Mouse (Mus musculus) thymus, postnatal 36 days (tissue): Measurements from ENCODE around the gene Vangl2.

Experiments
- DNase-seq, 2 experiments: peaks; one replicate each; pipeline ENCODE4 v3.0.0; 2022; ENCODE audit warnings: mixed read lengths in 2 of 2

Vangl2 gene

GRCm38 (mm10) chr1:172027010-172027808, 1.0 kb downstream of the Vangl2 start:
- DNase-seq, result peak; percentile 87 to 91

- peak; percentile 61 to 76 for DNase-seq
Observed at GRCm38 (mm10) chr1:172026201-172026901, 1.9 kb downstream of the Vangl2 start.

- DNase-seq, result no peak
Observed at GRCm38 (mm10) chr1:172025201-172025904, 2.9 kb downstream of the Vangl2 start.

- no peak for DNase-seq
Observed at GRCm38 (mm10) chr1:172024140-172024895, 3.9 kb downstream of the Vangl2 start.

- DNase-seq, result no peak
Observed at GRCm38 (mm10) chr1:172019863-172020521, 8.3 kb downstream of the Vangl2 start.

- no peak for DNase-seq
Observed at GRCm38 (mm10) chr1:172019339-172019738, 8.9 kb downstream of the Vangl2 start.

GRCm38 (mm10) chr1:172018336-172019311, 9.6 kb downstream of the Vangl2 start:
- no peak for DNase-seq

GRCm38 (mm10) chr1:172017517-172018070, 10.7 kb downstream of the Vangl2 start:
- DNase-seq, result no peak

- no peak for DNase-seq
Observed at GRCm38 (mm10) chr1:172016660-172017516, 11.4 kb downstream of the Vangl2 start.

GRCm38 (mm10) chr1:172016031-172016430, 12.2 kb downstream of the Vangl2 start:
- DNase-seq, result no peak

GRCm38 (mm10) chr1:172015312-172015939, 12.8 kb downstream of the Vangl2 start:
- DNase-seq, result peak; percentile 64 to 72

- no peak for DNase-seq
Observed at GRCm38 (mm10) chr1:172014771-172015170, 13.5 kb downstream of the Vangl2 start.

- DNase-seq, result peak; percentile 58 to 60
Observed at GRCm38 (mm10) chr1:172012030-172012429, 16.2 kb downstream of the Vangl2 start.

GRCm38 (mm10) chr1:172010042-172010824, 18.0 kb downstream of the Vangl2 start:
- DNase-seq, result no peak

GRCm38 (mm10) chr1:172009406-172009805, 18.8 kb downstream of the Vangl2 start:
- DNase-seq, result no peak

- no peak for DNase-seq
Observed at GRCm38 (mm10) chr1:172008351-172008750, 19.9 kb downstream of the Vangl2 start.

- no peak for DNase-seq
Observed at GRCm38 (mm10) chr1:172007761-172008160, 20.5 kb downstream of the Vangl2 start.

GRCm38 (mm10) chr1:172001665-172002064, 26.6 kb downstream of the Vangl2 start:
- DNase-seq, result no peak
